Mouse (Mus musculus) left cerebral cortex, postnatal 36 days (tissue): ENCODE measurements around the gene Klf15. TPM values are rescaled to one million over a fixed set of nuclear protein-coding genes. Genes with fewer than 3 reads are reported as not detected.

Source experiments
- DNase-seq, 2 experiments: peaks; one replicate each; pipeline ENCODE4 v3.0.0; 2021 to 2022; ENCODE audit warnings: low spot score in 2 of 2, mixed read lengths in 1 of 2
- intact Hi-C: fragments of 180-260 bp; cut with DNase I; formaldehyde crosslinking; loops from one replicate; pipeline ENCODE4 v1.15.1; 2025
- total RNA-seq, 2 experiments: library from RNA; stranded (reverse); gene quantifications; 2 replicates each; pipeline ENCODE4 v1.2.3; 2021

Klf15 gene
- total RNA-seq, 2 experiments from 2014 or later: 26.4 to 27.2 TPM

GRCm38 (mm10) chr6:90462841-90463227 is 458 bp downstream of the Klf15 start:
- peak; percentile 49 to 61 for DNase-seq
- intact Hi-C loops: loop anchor here (2.0 to 5.0 kb wide), 2 partner anchors 44 to 74 kb away; no protein-coding TSS in a partner anchor

DNA sequence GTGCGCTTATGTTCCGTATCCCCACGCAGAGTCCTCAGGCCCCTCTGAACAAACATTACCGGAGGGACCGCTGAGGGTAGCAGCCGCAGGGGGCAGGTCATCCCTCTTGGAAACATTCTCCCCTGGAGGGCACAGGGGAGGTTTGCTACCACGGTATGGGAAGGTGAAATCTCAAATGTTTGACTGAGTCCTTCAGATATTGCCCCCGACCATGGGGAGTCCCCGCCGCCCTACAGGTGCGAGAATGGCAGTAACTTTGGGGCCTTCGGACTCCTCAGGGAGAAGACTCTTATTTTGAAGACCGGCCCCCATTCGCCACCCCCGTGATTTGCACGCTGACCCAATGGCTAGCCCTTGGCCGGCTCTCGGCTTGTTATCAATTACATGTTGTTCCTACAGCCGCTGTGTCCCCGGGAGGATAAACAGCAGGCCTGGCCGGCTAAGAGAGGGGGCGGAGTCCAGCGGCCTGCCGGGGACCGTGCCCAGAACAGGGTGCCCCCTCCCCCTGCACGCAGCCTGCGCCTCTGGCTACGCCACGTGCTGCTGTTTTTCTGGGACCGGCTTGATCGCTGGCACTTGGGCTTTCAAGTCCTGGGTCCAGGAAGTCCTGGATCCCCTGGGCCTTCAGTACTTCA is 969 bp downstream of the Klf15 start:
- DNase-seq: peak; percentile 79 to 87
- intact Hi-C loops: loop anchor here (2.0 to 5.0 kb wide), 2 partner anchors 43 to 74 kb away; no protein-coding TSS in a partner anchor

DNA sequence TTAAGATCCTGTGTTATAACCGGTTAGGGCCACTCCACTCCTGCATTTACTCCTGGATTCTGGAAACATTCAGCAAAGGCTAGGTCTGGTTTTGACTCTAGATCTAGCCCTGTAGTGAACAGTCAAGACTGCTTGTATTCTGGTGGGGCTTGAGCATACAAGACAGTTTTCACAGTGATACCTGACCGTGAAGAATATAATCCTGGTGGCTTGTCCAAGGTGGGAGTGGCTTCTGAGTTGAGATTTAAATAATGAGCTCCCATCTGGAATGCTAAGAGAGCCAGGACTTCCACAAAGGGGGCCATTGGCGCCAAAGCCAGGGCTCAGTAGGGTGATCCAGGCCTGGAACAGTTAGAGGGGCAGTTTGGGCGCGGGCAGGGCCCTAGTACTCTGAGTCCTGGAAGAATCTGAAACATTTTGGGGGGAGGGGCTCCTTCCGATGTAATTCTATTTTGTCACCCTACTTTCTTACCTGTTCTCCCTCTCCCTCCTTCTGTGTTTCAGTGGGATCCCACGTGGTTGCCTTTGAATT is 1.6 kb downstream of the Klf15 start:
- intact Hi-C loops: loop anchor here (2.0 to 5.0 kb wide), 2 partner anchors 43 to 73 kb away; no protein-coding TSS in a partner anchor
- DNase-seq: no peak

- no peak for DNase-seq
- intact Hi-C loops: no loop called here
Observed at GRCm38 (mm10) chr6:90465028-90465640, 2.8 kb downstream of the Klf15 start.

- no peak for DNase-seq
- intact Hi-C loops: no loop called here
Observed at GRCm38 (mm10) chr6:90466079-90466478, 3.7 kb downstream of the Klf15 start.

DNA sequence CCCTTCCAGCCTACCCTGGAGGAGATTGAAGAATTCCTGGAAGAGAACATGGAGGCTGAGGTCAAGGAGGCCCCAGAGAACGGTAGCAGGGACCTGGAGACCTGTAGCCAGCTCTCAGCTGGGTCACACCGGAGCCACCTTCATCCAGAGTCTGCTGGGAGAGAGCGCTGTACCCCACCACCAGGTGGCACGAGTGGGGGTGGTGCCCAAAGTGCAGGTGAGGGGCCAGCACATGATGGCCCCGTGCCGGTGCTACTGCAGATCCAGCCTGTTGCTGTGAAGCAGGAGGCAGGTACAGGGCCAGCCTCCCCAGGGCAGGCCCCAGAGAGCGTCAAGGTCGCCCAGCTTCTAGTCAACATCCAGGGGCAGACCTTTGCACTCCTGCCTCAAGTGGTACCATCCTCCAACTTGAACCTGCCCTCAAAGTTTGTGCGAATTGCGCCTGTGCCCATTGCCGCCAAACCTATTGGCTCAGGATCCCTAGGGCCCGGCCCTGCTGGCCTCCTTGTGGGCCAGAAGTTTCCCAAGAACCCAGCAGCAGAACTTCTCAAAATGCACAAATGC is 4.6 kb downstream of the Klf15 start:
- DNase-seq: no peak
- intact Hi-C loops: no loop called here

DNA sequence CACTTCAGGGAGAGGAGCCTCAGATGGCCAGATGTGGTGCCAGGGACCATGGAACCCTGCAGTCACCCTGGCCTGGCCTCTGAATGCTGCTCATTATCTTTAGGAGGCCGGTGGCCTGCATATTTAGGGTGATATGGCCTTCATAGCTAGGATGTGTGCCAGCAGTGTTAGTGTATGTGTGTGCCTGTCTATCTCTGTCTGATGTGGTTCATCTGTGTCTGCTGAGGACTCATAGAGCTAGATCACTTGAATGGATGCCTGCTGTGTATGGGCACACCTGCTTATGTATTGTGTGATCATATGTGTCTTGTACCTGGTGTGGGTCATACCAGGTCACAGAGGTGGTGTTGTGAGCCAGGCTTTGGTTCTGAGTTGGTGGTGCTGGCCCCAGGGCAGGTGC is 5.8 kb downstream of the Klf15 start:
- DNase-seq: no peak
- intact Hi-C loops: no loop called here

DNA sequence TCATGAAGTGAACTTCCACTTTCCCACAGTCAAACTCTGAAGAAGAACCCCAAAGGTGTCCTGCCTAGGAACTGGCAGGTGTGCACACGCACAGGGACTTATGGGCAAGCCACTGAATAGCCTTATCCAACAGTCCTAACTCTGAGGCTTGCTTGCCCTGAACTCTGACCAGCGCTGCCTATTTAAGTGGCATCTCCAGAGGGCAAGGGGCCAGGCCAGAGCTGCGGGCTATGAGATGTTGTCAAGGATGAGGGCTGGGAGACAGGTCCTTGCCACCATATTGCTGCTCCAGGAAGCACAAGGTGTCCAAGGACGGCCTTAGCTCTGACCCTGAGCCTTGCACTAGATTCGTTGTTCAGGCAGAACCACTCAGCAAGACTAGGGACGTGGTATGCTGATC is 6.7 kb downstream of the Klf15 start:
- intact Hi-C loops: no loop called here
- DNase-seq: no peak

DNA sequence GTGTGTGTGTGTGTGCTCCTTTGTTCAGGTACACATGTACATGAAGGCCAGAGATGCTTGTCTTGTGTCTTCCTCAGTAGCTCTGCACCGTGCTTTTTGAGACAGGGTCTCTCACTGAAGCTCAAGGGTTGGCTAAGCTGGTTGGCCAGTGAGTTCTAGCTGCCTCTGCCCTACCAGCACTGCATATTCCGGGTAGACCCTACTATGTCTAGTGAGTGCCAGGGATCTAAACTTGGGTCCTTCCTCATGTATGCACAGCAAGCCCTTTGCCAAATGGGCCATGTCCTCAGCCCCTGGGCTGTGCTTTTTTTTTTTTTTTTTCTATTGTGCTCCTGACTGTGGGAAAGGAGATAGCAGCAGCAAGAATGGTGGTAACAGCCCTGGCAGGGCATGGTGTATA is 7.9 kb downstream of the Klf15 start:
- intact Hi-C loops: no loop called here
- no peak for DNase-seq

- peak; percentile 66 to 67 for DNase-seq
- intact Hi-C loops: no loop called here
Observed at GRCm38 (mm10) chr6:90470947-90471541, 8.7 kb downstream of the Klf15 start.

DNA sequence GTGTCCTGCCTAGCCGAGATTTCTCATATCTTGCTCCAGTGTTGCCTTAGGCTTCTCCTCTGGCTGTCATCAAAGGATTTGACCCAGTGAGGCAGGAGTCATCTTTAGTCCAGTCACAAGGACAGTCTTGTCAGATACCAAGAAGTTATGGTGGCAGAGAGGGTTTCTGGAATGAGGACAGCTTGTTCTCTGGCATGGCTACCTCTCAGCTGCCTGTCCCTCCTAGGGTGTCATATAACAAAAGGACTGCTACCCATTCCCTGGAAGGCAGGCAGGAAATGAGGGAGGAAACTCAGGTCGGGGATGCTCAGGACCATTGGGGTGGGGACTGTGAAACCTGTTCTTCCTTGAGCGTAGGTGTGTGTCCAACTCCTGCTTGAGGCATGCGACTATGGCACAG is 9.7 kb downstream of the Klf15 start:
- intact Hi-C loops: no loop called here
- DNase-seq: no peak

DNA sequence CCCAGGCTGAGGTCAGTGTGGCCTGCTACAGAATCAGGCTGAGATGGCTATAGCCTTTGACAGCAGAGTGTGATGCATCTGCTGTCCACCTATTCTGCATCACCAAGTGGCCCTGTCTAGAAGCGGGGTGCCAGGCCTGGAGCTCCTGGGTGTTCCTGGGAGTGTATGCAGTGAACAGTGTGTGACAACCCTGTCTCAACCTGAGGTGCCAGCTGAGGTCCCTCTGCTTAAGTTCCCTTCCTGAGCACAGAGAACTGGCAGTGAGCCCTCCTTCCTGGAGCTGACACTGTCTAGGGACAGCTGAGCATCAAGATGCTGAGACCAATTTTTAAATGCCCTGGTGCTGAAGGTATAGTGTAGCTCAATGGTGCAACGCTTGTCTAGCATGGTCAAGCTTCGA is 10.3 kb downstream of the Klf15 start:
- no peak for DNase-seq
- intact Hi-C loops: no loop called here

DNA sequence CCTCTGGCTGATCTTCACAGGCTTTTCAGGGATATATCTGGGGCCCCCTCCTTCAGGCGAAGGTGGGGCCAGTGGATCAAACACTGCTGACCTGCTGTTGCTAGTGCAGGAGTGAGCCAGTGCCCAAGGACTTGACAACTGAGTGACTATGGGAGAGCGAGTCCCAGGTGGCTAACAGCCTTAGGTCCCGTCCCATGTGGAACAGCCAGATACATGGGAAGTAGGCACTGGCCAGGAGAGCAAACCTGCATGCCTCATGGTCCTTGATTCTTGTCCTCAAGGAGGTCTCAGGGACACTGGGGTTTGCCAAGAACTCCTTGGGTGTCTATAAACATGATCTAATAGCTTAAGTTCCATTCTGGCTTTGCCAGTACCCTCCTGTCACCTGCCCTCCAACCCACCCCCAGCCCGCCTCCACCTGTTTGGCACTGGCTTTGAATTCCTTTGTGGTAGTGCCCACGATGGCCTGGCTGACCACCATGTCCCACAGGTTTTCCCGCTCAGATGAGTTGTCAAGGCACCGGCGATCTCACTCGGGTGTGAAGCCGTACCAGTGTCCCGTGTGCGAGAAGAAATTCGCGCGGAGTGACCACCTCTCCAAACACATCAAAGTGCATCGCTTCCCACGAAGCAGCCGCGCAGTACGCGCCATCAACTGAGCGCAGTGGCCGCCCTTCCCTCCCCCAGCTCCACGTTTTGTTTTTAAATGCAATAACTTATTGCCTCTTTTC is 11.4 kb downstream of the Klf15 start:
- no peak for DNase-seq
- intact Hi-C loops: no loop called here

DNA sequence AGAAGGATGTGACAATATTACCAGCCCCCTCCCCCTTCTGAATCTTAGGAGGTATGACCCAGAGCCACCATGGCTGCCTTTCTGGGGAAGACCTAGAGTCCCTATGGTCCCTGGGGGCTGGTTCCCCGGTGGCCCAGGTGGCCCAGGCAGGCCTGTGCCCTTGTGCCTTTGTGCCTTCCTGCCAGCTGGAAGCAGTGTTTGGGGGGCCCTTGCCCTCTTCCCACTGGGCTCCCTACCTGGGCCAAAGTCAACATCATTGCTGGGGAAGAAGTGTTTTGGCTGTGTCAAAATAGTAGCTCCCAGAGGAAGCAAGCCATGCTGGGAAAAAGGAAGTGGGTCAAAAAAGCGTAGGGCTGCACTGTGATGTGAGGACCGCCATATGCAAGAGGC is 12.0 kb downstream of the Klf15 start:
- DNase-seq: no peak
- intact Hi-C loops: no loop called here

DNA sequence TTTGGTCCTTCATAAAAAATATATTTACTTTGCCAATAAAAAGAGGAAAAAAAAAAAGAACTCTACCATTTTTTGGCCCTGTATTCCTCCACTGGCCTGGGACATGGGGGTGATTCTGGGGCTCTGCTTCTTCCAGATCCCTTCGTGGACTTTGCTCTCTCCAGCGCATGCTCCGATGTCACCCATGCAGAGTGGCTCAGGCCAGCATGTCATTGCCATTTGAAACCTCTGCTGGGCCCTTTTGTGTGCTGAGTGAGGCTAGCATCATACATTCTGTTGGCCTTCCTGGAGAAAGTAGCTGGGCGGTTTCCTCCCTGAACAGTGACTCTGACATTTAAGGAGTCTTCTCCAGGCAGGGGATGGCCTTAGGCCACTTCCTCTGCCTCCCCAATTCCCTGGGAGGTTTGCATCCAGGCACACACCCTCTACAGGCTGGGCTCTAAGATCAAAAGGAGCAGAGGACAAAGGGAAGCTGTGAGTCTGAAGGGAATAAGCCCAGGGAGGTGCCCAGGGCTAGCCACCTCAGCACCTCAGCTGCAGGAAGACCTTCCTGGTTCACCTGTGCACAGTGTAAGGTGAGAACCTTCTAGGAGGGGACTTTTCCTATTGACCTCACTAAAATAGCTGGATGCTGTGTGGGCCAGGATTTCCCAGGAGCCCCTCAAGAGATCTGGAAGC is 12.9 kb downstream of the Klf15 start:
- no peak for DNase-seq
- intact Hi-C loops: no loop called here

GRCm38 (mm10) chr6:90475854-90476212 is 13.5 kb downstream of the Klf15 start:
- intact Hi-C loops: no loop called here
- DNase-seq: no peak

DNA sequence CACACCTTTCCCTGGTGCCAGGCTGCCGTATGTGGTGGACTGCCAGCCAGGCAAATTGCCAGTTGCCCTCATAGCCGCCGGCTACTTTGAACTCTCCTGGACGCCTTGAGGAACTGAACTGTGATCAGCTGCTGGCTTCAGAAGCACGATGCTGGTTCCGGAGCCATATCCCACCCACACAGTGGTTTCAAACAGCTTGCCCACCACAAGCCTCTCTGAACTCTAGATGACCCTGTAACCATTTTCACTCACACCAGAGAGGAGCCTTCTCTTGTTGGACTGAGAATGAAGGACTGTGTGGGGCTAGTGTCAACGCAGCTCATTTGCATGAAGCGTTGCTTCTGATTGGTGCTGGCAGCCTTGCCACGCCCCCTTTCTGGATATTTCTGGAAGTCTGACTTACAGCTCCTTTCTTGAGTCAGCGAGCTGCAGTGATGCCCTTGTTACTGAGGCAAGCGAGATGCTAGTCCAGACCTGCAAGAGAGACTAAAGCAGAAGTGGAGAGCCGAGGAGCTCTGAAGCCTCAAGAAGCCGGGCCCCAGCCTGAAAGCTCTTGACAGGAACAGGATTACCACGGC is 14.7 kb downstream of the Klf15 start:
- intact Hi-C loops: no loop called here
- DNase-seq: peak; percentile 45 to 46

DNA sequence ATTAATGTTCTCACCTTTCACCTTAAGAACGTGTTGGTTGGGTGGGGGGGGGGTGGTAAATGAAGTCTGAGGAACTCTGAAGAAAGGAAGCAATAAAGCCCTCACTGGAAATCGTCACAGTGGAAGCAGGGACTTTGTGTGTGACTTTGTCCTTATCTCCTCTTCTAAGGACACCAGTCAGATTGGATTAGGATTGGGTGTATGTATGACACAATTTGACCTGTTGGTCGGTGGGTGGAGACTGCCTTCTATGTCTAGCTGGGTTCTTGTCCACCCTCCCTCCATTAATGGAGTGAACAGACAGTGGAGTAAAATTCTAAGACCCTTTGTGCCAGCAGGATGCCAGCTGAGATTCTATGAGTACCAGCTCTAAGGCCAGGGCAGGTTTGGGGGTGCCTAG is 21.9 kb downstream of the Klf15 start:
- intact Hi-C loops: no loop called here
- DNase-seq: no peak

- intact Hi-C loops: no loop called here
- DNase-seq: no peak
Observed at GRCm38 (mm10) chr6:90484876-90485275, 22.5 kb downstream of the Klf15 start.
